Mouse (Mus musculus): Measurements from ENCODE around the gene Fezf2.

Fezf2 gene

GRCm38 (mm10) chr14:12348089-12348488 lies at the start of gene Fezf2:
Gene Fezf2 (minus strand): TSS chr14:12348189.
- DNase-seq, result no peak

DNA sequence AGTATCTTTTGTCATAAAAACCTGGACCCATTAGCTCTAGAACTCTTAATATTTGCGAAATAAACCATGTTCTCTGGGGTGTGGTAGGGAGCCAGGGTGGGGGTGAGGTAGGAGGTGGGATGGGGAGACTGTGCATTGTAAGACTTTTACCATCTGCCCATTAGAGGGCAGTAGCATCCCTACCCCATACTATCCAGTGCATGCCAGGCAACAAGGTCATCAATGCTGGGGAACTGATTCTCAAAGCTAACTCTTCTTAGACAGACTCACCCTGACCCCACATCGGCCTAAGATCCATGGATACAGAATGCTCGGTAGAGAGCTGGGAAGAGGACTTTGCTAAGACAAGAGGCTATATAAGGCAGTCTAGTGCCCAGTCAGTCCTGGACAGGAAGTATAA lies 49.6 kb upstream of the Fezf2 start:
- no peak for DNase-seq

DNA sequence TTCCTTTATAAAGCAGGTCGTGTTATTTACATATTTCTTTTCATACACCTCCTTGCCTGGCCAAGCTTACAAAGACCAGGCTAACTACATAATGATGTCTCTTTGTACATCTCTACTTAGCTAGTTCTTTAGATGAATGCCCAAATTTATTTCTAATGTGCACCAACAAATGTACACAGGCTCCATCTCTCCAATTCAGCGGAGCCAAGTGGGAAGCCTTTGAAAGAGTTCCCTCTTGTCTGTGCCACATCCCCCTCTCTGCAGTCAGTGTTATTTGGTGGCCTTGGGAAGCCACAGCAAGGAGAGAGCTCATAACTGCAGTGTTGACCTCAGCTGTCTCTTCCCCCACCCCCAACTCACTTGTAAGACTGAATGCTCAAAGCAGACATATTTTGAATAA lies 46.3 kb upstream of the Fezf2 start:
- no peak for DNase-seq

- peak; percentile 29 for DNase-seq
Observed at GRCm38 (mm10) chr14:12393271-12393861, 45.4 kb upstream of the Fezf2 start.

DNA sequence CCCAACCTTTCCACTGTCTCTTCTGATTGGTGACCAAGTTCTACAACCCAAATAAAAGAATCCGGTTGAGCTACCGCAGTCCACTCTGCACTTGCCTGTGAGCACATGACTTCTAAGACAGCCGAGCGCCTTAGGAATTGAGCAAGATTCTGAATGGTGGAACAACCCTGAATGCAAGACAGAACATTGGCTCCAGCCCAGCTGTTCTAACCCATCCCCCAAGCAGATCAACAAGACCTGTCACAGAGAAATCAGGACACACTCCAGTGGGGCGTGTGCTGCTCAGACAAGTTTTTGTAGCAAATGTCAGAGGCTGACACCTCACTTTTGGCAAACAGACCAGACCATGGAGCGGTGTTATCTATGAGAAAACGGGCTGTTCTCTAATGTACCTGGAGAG lies 43.2 kb upstream of the Fezf2 start:
- DNase-seq, result no peak

GRCm38 (mm10) chr14:12388806-12389436 lies 40.9 kb upstream of the Fezf2 start:
- DNase-seq, result peak; percentile 69

DNA sequence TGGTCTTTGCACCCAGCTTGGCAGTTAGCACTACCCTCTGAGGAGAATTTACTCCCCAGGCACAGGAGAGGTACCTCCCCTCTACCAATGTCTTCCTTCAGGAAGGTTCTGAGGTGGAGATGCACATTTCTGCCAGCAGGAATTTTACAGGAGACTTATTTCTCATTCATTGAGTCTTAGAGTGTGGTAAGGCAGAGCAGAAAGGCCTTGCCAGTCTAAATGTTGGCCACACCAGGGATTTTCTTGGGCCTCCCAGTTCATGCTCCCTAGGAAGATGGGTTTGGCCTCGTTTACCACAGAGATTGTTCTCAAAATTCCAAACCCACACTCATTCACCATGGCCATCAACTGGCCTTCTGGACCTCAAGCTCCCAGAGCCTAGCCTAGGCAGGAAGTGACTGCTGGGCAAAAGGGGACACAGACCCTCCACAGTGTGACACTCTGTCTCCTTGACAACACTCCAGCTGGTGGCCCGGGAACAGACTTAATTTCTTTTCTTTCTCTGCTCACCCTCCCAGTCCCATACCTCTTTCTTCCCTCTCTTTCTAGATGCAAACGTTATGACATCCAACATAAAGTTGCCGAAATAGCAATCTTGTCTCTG lies 40.3 kb upstream of the Fezf2 start:
- no peak for DNase-seq

DNA sequence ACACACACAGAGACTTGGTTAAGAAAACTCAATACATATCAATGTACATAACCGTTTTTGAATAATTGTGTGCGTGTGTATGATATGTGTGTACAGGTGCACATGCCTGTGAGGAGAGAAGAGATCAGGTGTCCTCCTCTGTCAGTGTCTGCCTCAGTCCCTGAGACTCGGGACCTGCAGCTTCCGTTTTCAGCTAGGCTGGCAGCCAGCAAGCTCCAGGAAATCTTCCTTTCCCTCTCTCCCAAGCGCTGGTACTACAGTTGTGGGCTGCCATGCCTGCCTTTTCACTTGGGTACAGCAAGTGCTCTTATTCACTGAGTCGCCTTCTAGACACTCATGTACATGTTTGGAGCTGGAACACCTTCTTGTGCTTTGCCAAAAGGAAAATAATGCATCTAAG lies 39.2 kb upstream of the Fezf2 start:
- no peak for DNase-seq

DNA sequence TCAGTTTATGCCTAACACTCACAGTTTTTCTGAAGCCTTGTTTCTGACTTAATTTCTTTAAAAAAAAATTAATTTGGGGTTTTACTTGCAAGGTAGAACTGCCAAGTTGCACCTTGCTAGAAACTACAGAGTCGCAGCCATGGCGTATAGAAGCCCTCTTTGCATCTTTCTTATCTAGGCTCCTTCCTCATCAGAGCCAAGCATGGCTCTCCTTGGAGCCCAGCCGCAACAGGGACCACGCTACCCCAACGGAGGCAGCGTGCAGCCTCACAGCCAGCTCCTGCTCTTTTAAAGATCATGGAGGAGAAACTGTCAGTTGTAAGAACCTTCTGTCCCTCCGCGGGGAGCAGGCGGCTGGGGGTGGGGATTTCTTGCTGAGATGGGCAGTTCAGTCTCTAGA lies 29.9 kb upstream of the Fezf2 start:
- no peak for DNase-seq

DNA sequence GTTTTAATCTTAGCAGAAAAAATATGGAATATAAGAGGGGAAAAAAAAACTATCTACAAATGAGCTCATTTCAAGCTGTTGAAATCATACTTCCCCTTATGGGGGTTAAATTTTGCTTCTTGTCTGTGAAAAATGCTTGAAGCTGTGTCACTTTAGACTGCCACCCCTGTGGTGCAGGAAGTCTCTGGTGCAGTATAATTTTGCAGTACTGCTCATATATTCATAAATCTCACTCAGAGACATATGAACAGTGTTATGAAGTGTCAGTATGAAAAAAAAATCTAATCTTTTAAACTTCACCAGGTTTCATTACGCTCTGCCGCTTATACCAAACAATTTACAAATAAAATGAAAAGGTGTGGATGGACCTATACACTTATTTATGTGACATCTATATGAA lies 29.3 kb upstream of the Fezf2 start:
- no peak for DNase-seq

DNA sequence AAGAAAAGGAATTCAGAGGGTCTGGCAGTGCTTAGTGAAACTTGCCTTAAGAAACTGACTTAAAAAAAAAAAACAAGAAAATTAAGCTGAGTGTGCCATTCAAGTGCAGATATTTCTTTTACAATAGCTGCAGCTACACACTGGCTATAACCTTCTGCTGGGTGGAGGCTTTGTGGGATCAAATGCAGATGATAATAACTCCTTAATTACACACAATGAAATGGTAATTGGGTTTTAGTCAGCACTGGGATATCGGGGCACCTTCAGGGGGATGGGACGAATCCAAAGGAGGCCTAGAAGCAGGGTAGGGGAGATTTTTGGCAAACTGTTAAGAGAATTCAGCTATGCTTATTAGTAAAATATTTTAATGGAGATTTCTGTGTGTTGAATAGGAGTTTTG lies 27.5 kb upstream of the Fezf2 start:
- no peak for DNase-seq

- no peak for DNase-seq
Observed at GRCm38 (mm10) chr14:12350271-12350916, 2.4 kb upstream of the Fezf2 start.

DNA sequence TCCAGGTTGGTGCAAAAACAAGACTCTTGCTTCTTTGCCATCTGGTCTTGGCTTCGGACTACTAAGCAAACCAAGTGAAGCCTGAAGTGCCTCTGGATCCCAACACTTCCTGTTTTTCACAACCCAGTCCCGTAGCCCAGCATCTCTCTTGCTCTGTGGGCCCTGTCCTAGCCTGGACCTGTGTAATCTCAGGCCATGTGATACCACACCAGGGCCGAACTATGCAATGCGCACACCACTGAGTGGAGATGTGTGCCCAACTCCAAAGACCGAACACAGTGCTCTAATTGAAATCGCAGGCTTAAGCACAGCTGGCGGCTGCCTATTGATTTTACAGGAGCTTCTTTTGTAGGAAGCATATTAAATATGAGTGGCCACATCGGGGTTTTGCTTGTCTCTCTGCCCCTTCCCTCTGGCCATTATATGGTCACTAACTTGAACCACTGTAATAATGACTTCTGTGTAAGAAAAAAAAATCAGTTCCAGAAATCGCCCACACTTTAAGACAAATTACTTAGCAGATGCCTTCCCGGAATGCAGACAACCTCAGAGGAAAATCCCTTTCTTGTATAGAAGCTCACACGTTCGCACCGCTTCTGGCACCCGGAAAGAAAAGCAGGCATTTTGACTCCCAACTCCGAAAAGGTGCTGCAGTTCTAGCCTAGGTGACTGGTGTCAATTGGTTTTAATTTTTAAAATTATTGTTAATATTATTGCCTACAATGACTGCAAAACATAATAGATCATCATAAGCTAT lies 1.5 kb upstream of the Fezf2 start:
- no peak for DNase-seq

GRCm38 (mm10) chr14:12346865-12347600 lies 956 bp downstream of the Fezf2 start:
- no peak for DNase-seq

DNA sequence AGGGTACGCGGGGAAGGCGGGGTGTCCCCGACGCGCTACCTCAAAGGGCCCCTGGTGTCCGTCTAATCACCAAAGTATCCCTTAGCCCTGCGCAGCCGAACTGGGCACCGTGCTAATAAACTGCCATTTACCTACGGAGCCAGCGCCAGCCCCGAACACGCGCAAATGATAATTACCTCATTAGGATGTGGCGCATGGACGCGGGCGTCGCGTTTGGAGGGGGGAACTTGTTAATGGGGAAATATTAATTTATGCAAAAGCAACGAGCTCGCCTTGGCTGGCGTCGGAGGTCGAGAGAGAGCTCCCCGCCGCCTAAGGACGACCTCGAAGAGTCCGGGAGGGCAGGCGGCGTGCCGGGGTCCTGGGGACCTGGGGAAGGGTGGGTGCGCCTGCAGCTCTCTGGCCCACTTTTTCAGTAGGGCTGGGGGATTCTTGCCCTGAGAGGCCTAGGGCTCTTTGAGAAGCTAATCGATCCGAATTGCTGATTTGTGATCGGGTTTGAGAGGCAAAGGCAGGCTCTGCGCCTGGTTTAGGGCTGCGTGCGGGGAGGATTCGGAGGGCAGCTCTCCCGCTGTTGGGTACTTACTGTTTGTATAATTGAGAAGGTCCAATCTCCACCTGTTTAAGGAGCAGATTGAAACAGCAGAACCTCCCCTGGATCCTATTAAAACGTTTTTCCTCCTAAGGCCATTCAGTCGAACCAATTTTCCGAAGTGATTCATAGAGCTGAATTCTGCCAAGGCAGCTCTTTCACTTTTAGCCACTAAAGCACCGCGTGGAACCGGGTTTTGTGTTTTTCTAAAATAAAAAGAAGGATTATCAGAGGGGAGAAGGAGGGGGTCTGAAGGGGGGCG lies 1.8 kb downstream of the Fezf2 start:
- no peak for DNase-seq

- no peak for DNase-seq
Observed at GRCm38 (mm10) chr14:12345241-12345921, 2.6 kb downstream of the Fezf2 start.

GRCm38 (mm10) chr14:12344746-12345240 lies 3.2 kb downstream of the Fezf2 start:
- DNase-seq, result no peak

DNA sequence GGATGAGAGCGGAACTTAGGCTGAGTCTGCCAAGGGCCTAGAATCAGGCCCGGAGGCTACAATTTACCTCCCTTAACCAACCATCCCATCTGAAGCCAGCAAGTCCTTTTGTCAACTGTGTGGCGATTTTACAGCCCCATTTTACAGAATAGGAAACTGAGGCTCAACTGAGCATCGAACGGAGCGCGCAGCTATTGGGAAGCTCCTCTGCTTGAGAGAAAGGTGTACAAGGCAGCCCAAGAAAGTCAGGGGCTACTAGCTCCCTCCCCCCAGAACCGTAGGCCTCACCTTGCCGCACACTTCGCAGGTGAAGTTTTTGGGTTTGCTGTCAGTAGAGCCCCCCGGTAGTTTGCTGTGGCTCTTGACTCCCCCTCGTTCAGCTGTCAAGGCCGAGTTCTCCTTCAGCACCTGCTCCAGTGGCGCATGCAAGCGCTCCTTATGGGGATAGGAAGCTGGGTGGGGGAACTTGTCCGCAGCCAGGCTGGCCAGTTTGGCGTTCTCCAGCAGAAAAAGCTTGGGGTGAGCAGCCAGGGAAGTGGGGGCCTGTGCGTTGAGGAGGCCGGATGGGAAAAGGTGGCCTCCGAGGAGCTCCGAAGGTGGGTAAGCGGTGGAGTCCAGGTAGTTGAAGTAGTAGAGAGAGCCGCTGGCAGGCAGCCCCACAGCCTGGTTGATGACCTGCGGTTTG lies 3.8 kb downstream of the Fezf2 start:
- no peak for DNase-seq

DNA sequence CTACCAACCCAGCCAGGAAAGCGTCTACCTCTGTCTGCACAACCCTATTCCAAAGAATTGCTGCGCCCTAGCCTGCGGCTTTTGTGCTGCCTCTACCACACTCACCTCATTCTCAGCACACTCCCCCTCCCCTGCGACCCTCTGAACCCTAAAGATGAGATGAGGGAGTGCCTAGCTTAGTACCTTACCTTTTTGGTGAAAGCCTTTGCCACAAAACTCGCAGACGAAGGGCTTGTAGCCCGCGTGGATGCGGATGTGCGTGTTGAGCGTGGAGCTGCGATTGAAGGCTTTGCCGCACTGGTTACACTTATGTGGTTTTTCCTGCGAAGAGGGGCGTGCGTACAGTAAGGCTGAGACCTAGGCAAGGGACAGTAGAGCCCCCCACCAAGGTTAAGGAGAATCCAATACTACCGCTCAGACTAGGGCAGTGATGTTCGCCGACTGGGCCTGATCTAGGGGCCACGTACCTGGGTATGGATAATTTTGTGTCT lies 4.5 kb downstream of the Fezf2 start:
- no peak for DNase-seq
